Comparison of ENCODE assay signal across 17 mouse cellular contexts in the genomic region with DNA sequence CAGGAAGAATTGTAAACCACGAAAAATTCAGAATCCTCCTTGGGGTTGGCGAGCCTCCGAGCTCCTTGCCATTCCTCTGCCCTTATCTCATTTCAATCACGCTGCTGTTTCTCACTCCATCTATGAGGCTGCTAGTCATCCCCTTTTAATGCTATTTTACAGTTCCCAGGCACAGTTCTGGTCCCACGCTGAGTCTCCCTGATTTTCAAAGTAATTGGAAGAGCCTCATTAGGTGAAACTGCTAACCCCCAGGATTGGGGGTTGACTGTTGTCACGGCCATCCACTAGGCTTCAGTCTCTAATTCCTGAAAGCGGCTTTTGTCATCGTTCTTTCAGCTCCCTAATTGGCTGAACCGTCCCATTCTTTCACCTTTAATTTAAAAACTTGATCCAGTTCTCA.
A peak's percentile ranks its signal among the peaks of the same experiment; 100 is the strongest.
DNase-seq lines count a peak whose midpoint lies in the region; ATAC-seq lines count a peak whose summit lies in the region.
"Had no signal": no experiment of that assay in that cellular context is flagged by ENCODE, and none has a peak within 500 bp of the region (broad histone marks: within the 10 kb centered on the region; RNA-seq: fewer than 3 reads in every experiment).

No protein-coding gene starts in this region.

- peaks cover 2% of the 10 kb centered on the region; the same call in 1 of the 2 replicates for H3K4me1 ChIP-seq in forebrain, embryonic 11.5 days (replicated peaks; ENCODE audit: control insufficient read depth, insufficient read depth, low read length)
- H3K4me1 ChIP-seq in forebrain, embryonic 15.5 days, result no peaks in the 10 kb centered on the region
- H3K4me1 ChIP-seq in midbrain, embryonic 15.5 days, result no peaks in the 10 kb centered on the region
- H3K4me1 ChIP-seq in heart, embryonic 11.5 days (ENCODE audit: control insufficient read depth, insufficient read depth, low read length), result no peaks in the 10 kb centered on the region
- H3K4me1 ChIP-seq: kidney, embryonic 15.5 days; liver, embryonic 15.5 days had no signal

- no peak overlapping the region for H3K4me3 ChIP-seq in forebrain, embryonic 11.5 days (ENCODE audit: low read depth, low read length)
- H3K4me3 ChIP-seq in forebrain, embryonic 15.5 days, result no peak overlapping the region
- H3K4me3 ChIP-seq in midbrain, embryonic 15.5 days, result no peak overlapping the region
- H3K4me3 ChIP-seq in heart, embryonic 11.5 days (ENCODE audit: low read depth, low read length), result no peak overlapping the region
- H3K4me3 ChIP-seq: kidney, embryonic 15.5 days; left cerebral cortex, adult 2 months; liver, embryonic 15.5 days had no signal

- H3K27ac ChIP-seq in forebrain, embryonic 11.5 days (ENCODE audit: low read depth, low read length), result no peak overlapping the region
- H3K27ac ChIP-seq in forebrain, embryonic 15.5 days (replicated peaks), result no peak overlapping the region
- H3K27ac ChIP-seq in midbrain, embryonic 15.5 days, result no peak overlapping the region; the same call in 1 of the 2 replicates
- H3K27ac ChIP-seq in heart, embryonic 11.5 days (ENCODE audit: low read depth, low read length), result no peak overlapping the region
- H3K27ac ChIP-seq: kidney, embryonic 15.5 days; left cerebral cortex, adult 2 months; liver, embryonic 15.5 days; macrophage had no signal

- no peak overlapping the region for H3K9ac ChIP-seq in forebrain, embryonic 11.5 days (ENCODE audit: low read length)
- no peak overlapping the region for H3K9ac ChIP-seq in forebrain, embryonic 15.5 days (replicated peaks)
- no peak overlapping the region for H3K9ac ChIP-seq in midbrain, embryonic 15.5 days
- no peak overlapping the region for H3K9ac ChIP-seq in heart, embryonic 11.5 days (ENCODE audit: low read depth, low read length)
- H3K9ac ChIP-seq: kidney, embryonic 15.5 days; liver, embryonic 15.5 days had no signal

- ATAC-seq in forebrain, embryonic 11.5 days (replicated peaks; ENCODE audit: low FRiP score), result peak; percentile 73
- ATAC-seq in forebrain, embryonic 15.5 days (replicated peaks), result no peak
- ATAC-seq in midbrain, embryonic 15.5 days (replicated peaks), result peak; percentile 43; the same call in 1 of the 2 replicates
- no peak for ATAC-seq in heart, embryonic 11.5 days (replicated peaks; ENCODE audit: insufficient number of reproducible peaks, low FRiP score, low TSS enrichment)

- no peak for DNase-seq in forebrain, embryonic 11.5 days (ENCODE audit: low spot score)
- peak; percentile 1 for DNase-seq in layer of hippocampus, adult 11-12 months (ENCODE audit: low spot score)
- DNase-seq in layer of hippocampus, postnatal 14 days (ENCODE audit: low spot score in 2 of 2), result no peak
- peak; percentile 25 for DNase-seq in MN1 (ENCODE audit: low spot score)
- no peak for DNase-seq in embryo, embryonic 10 days (ENCODE audit: low spot score)
- DNase-seq: cerebellum, postnatal 36 days; kidney, adult 11 months; kidney, postnatal 4 days; layer of hippocampus, adult 9-11 months; liver had no signal

- no peaks in the 10 kb centered on the region for H3K27me3 ChIP-seq in forebrain, embryonic 11.5 days (ENCODE audit: control insufficient read depth, insufficient read depth, low read length)
- H3K27me3 ChIP-seq in forebrain, embryonic 15.5 days, result no peaks in the 10 kb centered on the region
- no peaks in the 10 kb centered on the region for H3K27me3 ChIP-seq in midbrain, embryonic 15.5 days (replicated peaks)
- H3K27me3 ChIP-seq in heart, embryonic 11.5 days (ENCODE audit: control insufficient read depth, insufficient read depth, low read length), result no peaks in the 10 kb centered on the region
- H3K27me3 ChIP-seq: kidney, embryonic 15.5 days; liver, embryonic 15.5 days had no signal

- WGBS in forebrain, embryonic 11.5 days, result 23% methylated on average over 9 of the region's 9 CpGs
- WGBS in forebrain, embryonic 15.5 days, result 6% methylated on average over 9 of the region's 9 CpGs
- 36% methylated on average over 9 of the region's 9 CpGs for WGBS in midbrain, embryonic 15.5 days
- WGBS in heart, embryonic 11.5 days (ENCODE audit: insufficient replicate concordance), result 46% methylated on average over 9 of the region's 9 CpGs

- H3K4me2 ChIP-seq in forebrain, embryonic 11.5 days (ENCODE audit: low read depth, low read length, severe bottlenecking), result 0 out of 2 replicates have a peak overlapping the region, but pooled peaks have one; percentile 15
- H3K4me2 ChIP-seq in forebrain, embryonic 15.5 days (replicated peaks), result no peak overlapping the region
- H3K4me2 ChIP-seq in midbrain, embryonic 15.5 days, result no peak overlapping the region
- H3K4me2 ChIP-seq in heart, embryonic 11.5 days, result no peak overlapping the region
- H3K4me2 ChIP-seq: kidney, embryonic 15.5 days; liver, embryonic 15.5 days had no signal

- H3K9me3 ChIP-seq in forebrain, embryonic 11.5 days (ENCODE audit: control insufficient read depth, low read length), result no peaks in the 10 kb centered on the region
- no peaks in the 10 kb centered on the region for H3K9me3 ChIP-seq in forebrain, embryonic 15.5 days
- H3K9me3 ChIP-seq in midbrain, embryonic 15.5 days, result no peaks in the 10 kb centered on the region
- H3K9me3 ChIP-seq in heart, embryonic 11.5 days (replicated peaks; ENCODE audit: control insufficient read depth, low read length), result no peaks in the 10 kb centered on the region
- H3K9me3 ChIP-seq: kidney, embryonic 15.5 days; liver, embryonic 15.5 days had no signal

- no peaks in the 10 kb centered on the region for H3K36me3 ChIP-seq in forebrain, embryonic 11.5 days (ENCODE audit: control insufficient read depth, insufficient read depth, low read length)
- H3K36me3 ChIP-seq in forebrain, embryonic 15.5 days, result no peaks in the 10 kb centered on the region
- no peaks in the 10 kb centered on the region for H3K36me3 ChIP-seq in midbrain, embryonic 15.5 days (replicated peaks)
- H3K36me3 ChIP-seq in heart, embryonic 11.5 days (ENCODE audit: control insufficient read depth, insufficient read depth, low read length), result no peaks in the 10 kb centered on the region
- H3K36me3 ChIP-seq: kidney, embryonic 15.5 days; liver, embryonic 15.5 days had no signal

Comparison
In these comparisons a context has a peak if more than half of its experiments do, and no peak if none do; other contexts are left out.
1. ATAC-seq: peak in forebrain, embryonic 11.5 days (single experiment) and midbrain, embryonic 15.5 days (single experiment); none in forebrain, embryonic 15.5 days (single experiment) and heart, embryonic 11.5 days (single experiment).
2. DNase-seq: peak in layer of hippocampus, adult 11-12 months (single experiment) and MN1 (single experiment); none in forebrain, embryonic 11.5 days (single experiment), layer of hippocampus, postnatal 14 days (0 of 2) and embryo, embryonic 10 days (single experiment).